Mouse (Mus musculus) urinary bladder, adult 2 months (tissue): ENCODE data around the gene Ctc1. TPM values are rescaled to one million over a fixed set of nuclear protein-coding genes. Genes with fewer than 3 reads are reported as not detected.

Source experiments
- DNase-seq: peaks from one replicate; pipeline ENCODE4 v3.0.0; 2022; ENCODE audit warnings: low spot score
- polyA plus RNA-seq: library from polyadenylated mRNA; depleted of rRNA; stranded (reverse); fragments of >200 nt; gene quantifications from 2 replicates; pipeline ENCODE4 v1.2.3, GENCODE M21; 2012

The Ctc1 gene
- polyA plus RNA-seq, 1 experiment = 29.0 TPM

- no peak for DNase-seq
Measured at GRCm38 (mm10) chr11:69070093-69070492, 54.4 kb downstream of the Ctc1 start.

- DNase-seq = peak; percentile 83
Measured at GRCm38 (mm10) chr11:69070590-69071222, 55.0 kb downstream of the Ctc1 start, which contains the start of gene Tmem107. Tmem107 (plus strand) TSS chr11:69070806.

- no peak for DNase-seq
Measured at GRCm38 (mm10) chr11:69071262-69071661, 55.6 kb downstream of the Ctc1 start.

GRCm38 (mm10) chr11:69072234-69072633 lies 56.5 kb downstream of the Ctc1 start:
- no peak for DNase-seq

- DNase-seq = no peak
Measured at GRCm38 (mm10) chr11:69072666-69073064, 57.0 kb downstream of the Ctc1 start.

- DNase-seq = no peak
Measured at GRCm38 (mm10) chr11:69073065-69073888, 57.6 kb downstream of the Ctc1 start.

- DNase-seq = no peak
Measured at GRCm38 (mm10) chr11:69073951-69074775, 58.5 kb downstream of the Ctc1 start.

GRCm38 (mm10) chr11:69074776-69075069 lies 59.0 kb downstream of the Ctc1 start:
- no peak for DNase-seq

- no peak for DNase-seq
Measured at GRCm38 (mm10) chr11:69075764-69076479, 60.2 kb downstream of the Ctc1 start.

GRCm38 (mm10) chr11:69076572-69076971 lies 60.9 kb downstream of the Ctc1 start:
- DNase-seq = no peak

- DNase-seq = no peak
Measured at GRCm38 (mm10) chr11:69077316-69077715, 61.6 kb downstream of the Ctc1 start.

- DNase-seq = no peak
Measured at GRCm38 (mm10) chr11:69078041-69078440, 62.3 kb downstream of the Ctc1 start.

- DNase-seq = no peak
Measured at GRCm38 (mm10) chr11:69078805-69079438, 63.2 kb downstream of the Ctc1 start.

GRCm38 (mm10) chr11:69080102-69080854 lies 64.6 kb downstream of the Ctc1 start:
- no peak for DNase-seq

GRCm38 (mm10) chr11:69080855-69081222 lies 65.1 kb downstream of the Ctc1 start:
- DNase-seq = no peak

- no peak for DNase-seq
Measured at GRCm38 (mm10) chr11:69081613-69082012, 65.9 kb downstream of the Ctc1 start.

GRCm38 (mm10) chr11:69085608-69086007 lies 69.9 kb downstream of the Ctc1 start:
- DNase-seq = no peak
